Mouse (Mus musculus): ENCODE data around the gene Tmbim6. TPM values are rescaled to one million over a fixed set of nuclear protein-coding genes. Genes with fewer than 3 reads are reported as not detected.

Gene Tmbim6
- polyA plus RNA-seq, 1 experiment from 2014 or later, result 271 TPM

Other genes starting within 250 kb of the Tmbim6 start
- 0.40 TPM in 1 of 2 replicates, not detected in the other for gene Kcnh3, start 168.0 kb upstream of the Tmbim6 start, polyA plus RNA-seq (2016; fragmentation: Nextera tagmentation; extraction: Ambion mirVana)
- 178 and 179 TPM in 2 replicates for gene Mcrs1, start 140.9 kb upstream of the Tmbim6 start, polyA plus RNA-seq (2016; fragmentation: Nextera tagmentation; extraction: Ambion mirVana)
- 82.3 and 83.3 TPM in 2 replicates for gene Prpf40b, start 97.8 kb upstream of the Tmbim6 start, polyA plus RNA-seq (2016; fragmentation: Nextera tagmentation; extraction: Ambion mirVana)
- 0.10 and 0.22 TPM in 2 replicates for gene Fam186b, start 97.0 kb upstream of the Tmbim6 start, polyA plus RNA-seq (2016; fragmentation: Nextera tagmentation; extraction: Ambion mirVana)
- 19.7 and 23.4 TPM in 2 replicates for gene Fmnl3, start 22.4 kb upstream of the Tmbim6 start, polyA plus RNA-seq (2016; fragmentation: Nextera tagmentation; extraction: Ambion mirVana)
- gene Nckap5l, start 64.9 kb downstream of the Tmbim6 start, polyA plus RNA-seq (2016; fragmentation: Nextera tagmentation; extraction: Ambion mirVana), result 14.9 and 16.1 TPM in 2 replicates
- 18.9 TPM in 2 replicates for gene Bcdin3d, start 81.8 kb downstream of the Tmbim6 start, polyA plus RNA-seq (2016; fragmentation: Nextera tagmentation; extraction: Ambion mirVana)
- gene Faim2, start 135.3 kb downstream of the Tmbim6 start, polyA plus RNA-seq (2016; fragmentation: Nextera tagmentation; extraction: Ambion mirVana), result 2.9 and 5.5 TPM in 2 replicates
- not detected in 2 replicates for gene Aqp2, start 186.2 kb downstream of the Tmbim6 start, polyA plus RNA-seq (2016; fragmentation: Nextera tagmentation; extraction: Ambion mirVana)
- 2.4 and 2.7 TPM in 2 replicates for gene Aqp5, start 197.9 kb downstream of the Tmbim6 start, polyA plus RNA-seq (2016; fragmentation: Nextera tagmentation; extraction: Ambion mirVana)
- 1.3 and 2.8 TPM in 2 replicates for gene Aqp6, start 208.5 kb downstream of the Tmbim6 start, polyA plus RNA-seq (2016; fragmentation: Nextera tagmentation; extraction: Ambion mirVana)